Mouse (Mus musculus): Measurements from ENCODE around the gene Arhgef3. TPM values are rescaled to one million over a fixed set of nuclear protein-coding genes. Genes with fewer than 3 reads are reported as not detected.

Arhgef3 gene
- total RNA-seq, 2 experiments from 2014 or later = 8.5 to 20.0 TPM

- no peak for DNase-seq
- intact Hi-C loops (cut with DNase I) = no loop called here
- no peak overlapping the region for H3K4me3 ChIP-seq
- no peak overlapping the region for H3K27ac ChIP-seq
- no peak for TF ChIP-seq CTCF (IDR thresholded peaks at IDR 0.05)
Observed at GRCm38 (mm10) chr14:27408240-27408639, 293.5 kb downstream of the Arhgef3 start.

GRCm38 (mm10) chr14:27409662-27410061 lies 295.0 kb downstream of the Arhgef3 start:
- no peak for TF ChIP-seq CTCF (IDR thresholded peaks at IDR 0.05)
- H3K27ac ChIP-seq = no peak overlapping the region
- H3K4me3 ChIP-seq = no peak overlapping the region
- no peak for DNase-seq
- intact Hi-C loops (cut with DNase I) = loop anchor here (5.0 to 10.0 kb wide), 2 partner anchors 72 to 295 kb away; partner anchors contain the start of gene Arhgef3

GRCm38 (mm10) chr14:27411492-27411891 lies 296.8 kb downstream of the Arhgef3 start:
- DNase-seq = no peak
- no peak overlapping the region for H3K27ac ChIP-seq
- intact Hi-C loops (cut with DNase I) = loop anchor here (5.0 to 10.0 kb wide), 2 partner anchors 74 to 297 kb away; partner anchors contain the start of gene Arhgef3
- no peak for TF ChIP-seq CTCF (IDR thresholded peaks at IDR 0.05)
- no peak overlapping the region for H3K4me3 ChIP-seq

GRCm38 (mm10) chr14:27412699-27413098 lies 298.0 kb downstream of the Arhgef3 start:
- intact Hi-C loops (cut with DNase I) = loop anchor here (5.0 to 10.0 kb wide), 2 partner anchors 75 to 298 kb away; partner anchors contain the start of gene Arhgef3
- Histone ChIP-seq H3K27ac (no peak overlapping the region), H3K4me3 (no peak overlapping the region)
- DNase-seq = no peak
- no peak for TF ChIP-seq CTCF (IDR thresholded peaks at IDR 0.05)

GRCm38 (mm10) chr14:27413961-27414360 lies 299.3 kb downstream of the Arhgef3 start:
- no peak for DNase-seq

GRCm38 (mm10) chr14:27420816-27421215 lies 306.1 kb downstream of the Arhgef3 start:
- Histone ChIP-seq H3K4me3 (no peak overlapping the region), H3K27ac (no peak overlapping the region)
- intact Hi-C loops (cut with DNase I) = no loop called here
- TF ChIP-seq CTCF (IDR thresholded peaks at IDR 0.05) = no peak
- no peak for DNase-seq

More at GRCm38 (mm10) chr14:27413961-27414360, 299.3 kb downstream of the Arhgef3 start:
- intact Hi-C loops (cut with DNase I) = loop anchor here (1.0 to 10.0 kb wide), 3 partner anchors 77 to 299 kb away; partner anchors contain the start of gene Arhgef3
- H3K27ac ChIP-seq = no peak overlapping the region
- TF ChIP-seq CTCF (IDR thresholded peaks at IDR 0.05) = peak; percentile 83
- H3K4me3 ChIP-seq = no peak overlapping the region

- Histone ChIP-seq H3K4me3 (no peak overlapping the region), H3K27ac (no peak overlapping the region)
- no peak for TF ChIP-seq CTCF (IDR thresholded peaks at IDR 0.05)
- intact Hi-C loops (cut with DNase I) = no loop called here
- no peak for DNase-seq
Observed at GRCm38 (mm10) chr14:27422301-27422700, 307.6 kb downstream of the Arhgef3 start.

- DNase-seq = peak; percentile 97
- Histone ChIP-seq H3K27ac (peak within 1 kb of the TSS; percentile 95), H3K4me3 (peak within 1 kb of the TSS; percentile 99)
- intact Hi-C loops (cut with DNase I) = no loop called here
- TF ChIP-seq CTCF (IDR thresholded peaks at IDR 0.05) = no peak
Observed at GRCm38 (mm10) chr14:27428573-27428972, 313.9 kb downstream of the Arhgef3 start, which contains the start of gene Fam208a. TSS of gene Fam208a (plus strand) at chr14:27428834.

GRCm38 (mm10) chr14:27428973-27429711 lies 314.4 kb downstream of the Arhgef3 start:
- H3K4me3 ChIP-seq = peak overlapping the region; percentile 99
- no peak for TF ChIP-seq CTCF (IDR thresholded peaks at IDR 0.05)
- intact Hi-C loops (cut with DNase I) = no loop called here
- peak overlapping the region; percentile 95 for H3K27ac ChIP-seq
- DNase-seq = peak; percentile 93

GRCm38 (mm10) chr14:27430280-27430679 lies 315.6 kb downstream of the Arhgef3 start:
- no peak for DNase-seq
- no peak for TF ChIP-seq CTCF (IDR thresholded peaks at IDR 0.05)
- intact Hi-C loops (cut with DNase I) = no loop called here
- peak overlapping the region; percentile 99 for H3K4me3 ChIP-seq
- no peak overlapping the region for H3K27ac ChIP-seq

- TF ChIP-seq CTCF (IDR thresholded peaks at IDR 0.05) = no peak
- intact Hi-C loops (cut with DNase I) = no loop called here
- H3K4me3 ChIP-seq = no peak overlapping the region
- H3K27ac ChIP-seq = no peak overlapping the region
- no peak for DNase-seq
Observed at GRCm38 (mm10) chr14:27432064-27432463, 317.4 kb downstream of the Arhgef3 start.

GRCm38 (mm10) chr14:27436116-27436515 lies 321.4 kb downstream of the Arhgef3 start:
- TF ChIP-seq CTCF (IDR thresholded peaks at IDR 0.05) = no peak
- Histone ChIP-seq H3K4me3 (no peak overlapping the region), H3K27ac (no peak overlapping the region)
- intact Hi-C loops (cut with DNase I) = no loop called here
- DNase-seq = no peak

GRCm38 (mm10) chr14:27436826-27437225 lies 322.1 kb downstream of the Arhgef3 start:
- TF ChIP-seq CTCF (IDR thresholded peaks at IDR 0.05) = no peak
- Histone ChIP-seq H3K4me3 (no peak overlapping the region), H3K27ac (no peak overlapping the region)
- intact Hi-C loops (cut with DNase I) = no loop called here
- no peak for DNase-seq
